Mouse (Mus musculus) hindbrain, embryonic 10.5 days (tissue): ENCODE measurements at regions not wholly inside any gene's neighbourhood (a gene's known extent, or its start where the extent isn't known, plus 50 kb on each side); places are given as distances from the start of the nearest gene placed in this dataset.

ENCODE experiments used
- DNase-seq: peaks from one replicate; pipeline ENCODE4 v3.0.0-alpha.2; 2017; ENCODE audit warnings: low spot score
- H3K27ac ChIP-seq: fragments of 300-500 bp; sonication (generic); 2 replicates; pipeline ENCODE4 v1.5.1; 2016; ENCODE audit warnings: mild to moderate bottlenecking, moderate library complexity
- H3K27me3 ChIP-seq: fragments of 300-500 bp; sonication (generic); 2 replicates; pipeline ENCODE4 v1.6.1; 2016; ENCODE audit warnings: mild to moderate bottlenecking; ENCODE audit not compliant: poor library complexity, insufficient read depth, severe bottlenecking
- H3K36me3 ChIP-seq: fragments of 300-500 bp; sonication (generic); 2 replicates; pipeline ENCODE4 v1.6.1; 2016; ENCODE audit warnings: mild to moderate bottlenecking, moderate library complexity
- H3K4me1 ChIP-seq: fragments of 300-500 bp; sonication (generic); replicated peaks from 2 replicates; pipeline ENCODE4 v1.6.1; 2016; ENCODE audit warnings: mild to moderate bottlenecking
- H3K4me3 ChIP-seq: fragments of 300-500 bp; sonication (generic); 2 replicates; pipeline ENCODE4 v1.5.1; 2016; ENCODE audit warnings: mild to moderate bottlenecking, moderate library complexity
- H3K9me3 ChIP-seq: fragments of 300-500 bp; sonication (generic); 2 replicates; pipeline ENCODE4 v1.6.1; 2016; ENCODE audit warnings: mild to moderate bottlenecking, moderate library complexity
- WGBS: fragments of 180-500 bp; shearing (Covaris S2); methylation state at CpG from one replicate; pipeline ENCODE4 v1.1.7; 2016; 5-methylcytosine and 5-hydroxymethylcytosine counted together

GRCm38 (mm10) chr11:40846586-40846985, 91.5 kb upstream of the Ccng1 start:
- Histone ChIP-seq H3K4me1 (no peaks in the 10 kb centered on the region), H3K4me3 (no peak overlapping the region), H3K36me3 (no peaks in the 10 kb centered on the region), H3K27me3 (no peaks in the 10 kb centered on the region), H3K9me3 (no peaks in the 10 kb centered on the region), H3K27ac (no peak overlapping the region)
- no peak for DNase-seq
- WGBS = 87% methylated on average over 1 of the region's 1 CpGs

- Histone ChIP-seq H3K27ac (no peak overlapping the region), H3K4me3 (no peak overlapping the region), H3K27me3 (no peaks in the 10 kb centered on the region), H3K9me3 (0 out of 2 replicates have a peak, but pooled peaks cover 8% of the 10 kb centered on the region), H3K4me1 (no peaks in the 10 kb centered on the region), H3K36me3 (no peaks in the 10 kb centered on the region)
- 77% methylated on average over 4 of the region's 4 CpGs for WGBS
- no peak for DNase-seq
Measured at GRCm38 (mm10) chr11:40835393-40835792, 80.3 kb upstream of the Ccng1 start.
